Mouse (Mus musculus): ENCODE data around the gene Gm20777. TPM values are rescaled to one million over a fixed set of nuclear protein-coding genes. Genes with fewer than 3 reads are reported as not detected.
"Not testable (repeated sequence)": the region's sequence is repeated elsewhere in the genome, so short reads cannot be mapped to it uniquely, and the experiment has no call there.

Gene Gm20777
- polyA plus RNA-seq (2015; fragmentation: Nextera tagmentation; extraction: Ambion mirVana), result not detected in 2 replicates

DNA sequence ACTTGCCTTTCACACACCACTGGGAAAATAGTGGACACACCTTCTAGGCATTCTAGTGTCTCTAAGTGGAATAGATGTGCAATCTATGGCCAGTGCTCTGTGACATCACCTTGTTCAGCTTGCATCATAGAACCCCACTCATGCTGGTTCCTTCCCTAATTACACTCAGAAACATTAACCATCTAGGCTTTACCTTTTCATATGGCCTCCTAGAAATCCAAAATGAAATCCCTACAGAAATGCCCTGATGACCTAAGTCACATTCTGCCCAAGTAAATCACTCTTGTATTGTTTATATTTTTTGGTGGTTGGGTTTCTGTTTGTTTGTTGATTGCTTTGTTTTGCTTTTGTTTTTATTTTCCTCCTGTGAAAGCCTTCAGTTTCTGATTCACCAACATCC lies at the start of gene Gm20777:
Gm20777 (minus strand) TSS at position 101 of the 400 bp plus-strand sequence.
- not testable (repeated sequence) for H3K27ac ChIP-seq (ENCODE audit: low read length); DNase-seq (ENCODE audit: low spot score); H3K9me3 ChIP-seq (ENCODE audit: low read length); H3K4me2 ChIP-seq (replicated peaks; ENCODE audit: low read depth, low read length); H3K27me3 ChIP-seq (replicated peaks; ENCODE audit: insufficient read depth, low read length); H3K4me1 ChIP-seq (ENCODE audit: insufficient read depth, low read depth, low read length); H3K36me3 ChIP-seq (ENCODE audit: insufficient read depth, low read length); ATAC-seq; H3K4me3 ChIP-seq (ENCODE audit: low read depth, low read length); H3K9ac ChIP-seq (replicated peaks; ENCODE audit: low read depth)

DNA sequence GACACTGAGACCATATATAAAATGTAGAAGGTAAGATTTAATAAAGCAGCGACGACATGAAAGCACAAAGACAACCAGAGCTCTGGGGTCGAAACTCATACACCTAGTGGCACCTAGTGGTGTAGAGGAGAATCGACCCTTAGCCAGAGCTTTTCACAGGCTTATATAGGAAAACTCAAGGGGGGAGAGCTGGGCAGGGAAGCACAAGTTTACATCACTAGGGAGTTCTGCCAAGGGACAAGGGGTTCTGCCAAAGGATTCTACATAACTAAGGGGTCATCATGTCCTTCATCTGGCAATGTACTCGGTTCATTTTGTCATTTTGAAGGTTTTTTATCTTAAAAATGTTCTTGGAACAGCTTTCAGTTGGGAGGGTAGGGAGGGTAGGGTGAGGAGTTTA lies 42.7 kb downstream of the Gm20777 start:
- 40% methylated on average over 1 of the region's 5 CpGs for WGBS

GRCm38 (mm10) chrY:10708761-10709160 lies 43.5 kb downstream of the Gm20777 start:
- not testable (repeated sequence) for H3K27ac ChIP-seq (ENCODE audit: low read length); DNase-seq (ENCODE audit: low spot score); H3K9me3 ChIP-seq (ENCODE audit: low read length); H3K4me2 ChIP-seq (replicated peaks; ENCODE audit: low read depth, low read length); ATAC-seq; H3K4me3 ChIP-seq (ENCODE audit: low read depth, low read length); H3K4me1 ChIP-seq (ENCODE audit: insufficient read depth, low read depth, low read length); H3K36me3 ChIP-seq (ENCODE audit: insufficient read depth, low read length); H3K9ac ChIP-seq (replicated peaks; ENCODE audit: low read depth); H3K27me3 ChIP-seq (replicated peaks; ENCODE audit: insufficient read depth, low read length)
- 95% methylated on average over 22 of the region's 30 CpGs for WGBS

More for the DNA sequence above, 42.7 kb downstream of the Gm20777 start:
- H3K4me3 ChIP-seq (ENCODE audit: low read depth, low read length); H3K4me1 ChIP-seq (ENCODE audit: insufficient read depth, low read depth, low read length); ATAC-seq; DNase-seq (ENCODE audit: low spot score); H3K9ac ChIP-seq (replicated peaks; ENCODE audit: low read depth); H3K27me3 ChIP-seq (replicated peaks; ENCODE audit: insufficient read depth, low read length); H3K27ac ChIP-seq (ENCODE audit: low read length); H3K36me3 ChIP-seq (ENCODE audit: insufficient read depth, low read length); H3K4me2 ChIP-seq (replicated peaks; ENCODE audit: low read depth, low read length); H3K9me3 ChIP-seq (ENCODE audit: low read length): not testable (repeated sequence)

DNA sequence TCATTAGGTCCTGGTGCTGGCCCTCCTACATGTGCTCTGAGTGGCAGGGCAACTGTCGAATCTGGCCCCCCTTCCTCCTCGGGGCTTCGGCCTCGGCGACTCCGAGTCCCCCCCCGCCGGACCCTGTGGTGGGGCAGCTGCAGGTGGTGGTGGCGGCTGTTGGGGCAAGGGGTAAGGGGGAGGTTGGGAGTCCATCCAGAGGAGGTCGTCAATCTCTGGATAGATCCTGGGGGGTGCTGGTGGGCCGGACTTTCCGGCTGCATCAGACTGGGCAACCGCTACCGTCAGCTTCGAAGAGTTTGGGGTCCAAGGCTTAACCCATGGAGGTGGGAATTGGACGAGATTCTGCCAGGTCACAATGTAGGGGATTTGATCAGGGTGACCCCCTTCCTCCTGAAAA lies 44.0 kb downstream of the Gm20777 start:
- not testable (repeated sequence) for H3K27me3 ChIP-seq (replicated peaks; ENCODE audit: insufficient read depth, low read length); H3K4me1 ChIP-seq (ENCODE audit: insufficient read depth, low read depth, low read length); H3K36me3 ChIP-seq (ENCODE audit: insufficient read depth, low read length); H3K9me3 ChIP-seq (ENCODE audit: low read length); H3K4me2 ChIP-seq (replicated peaks; ENCODE audit: low read depth, low read length); H3K27ac ChIP-seq (ENCODE audit: low read length); ATAC-seq; H3K9ac ChIP-seq (replicated peaks; ENCODE audit: low read depth); H3K4me3 ChIP-seq (ENCODE audit: low read depth, low read length); DNase-seq (ENCODE audit: low spot score)
- WGBS, result 90% methylated on average over 12 of the region's 16 CpGs

- not testable (repeated sequence) for H3K36me3 ChIP-seq (ENCODE audit: insufficient read depth, low read length); H3K4me1 ChIP-seq (ENCODE audit: insufficient read depth, low read depth, low read length); H3K9ac ChIP-seq (replicated peaks; ENCODE audit: low read depth); ATAC-seq; H3K27me3 ChIP-seq (replicated peaks; ENCODE audit: insufficient read depth, low read length); H3K4me3 ChIP-seq (ENCODE audit: low read depth, low read length); DNase-seq (ENCODE audit: low spot score); H3K27ac ChIP-seq (ENCODE audit: low read length); H3K4me2 ChIP-seq (replicated peaks; ENCODE audit: low read depth, low read length); H3K9me3 ChIP-seq (ENCODE audit: low read length)
- 95% methylated on average over 3 of the region's 7 CpGs for WGBS
These were observed 45.6 kb downstream of the Gm20777 start for GRCm38 (mm10) chrY:10706686-10707085.

Other genes with a start within 250 kb of the Gm20777 start
- gene Gm20737, start 216.4 kb downstream of the Gm20777 start, polyA plus RNA-seq (2015; fragmentation: Nextera tagmentation; extraction: Ambion mirVana), result not detected in 2 replicates
- gene Gm21775, start 199.0 kb downstream of the Gm20777 start, polyA plus RNA-seq (2015; fragmentation: Nextera tagmentation; extraction: Ambion mirVana), result not detected in 2 replicates
- not detected in 2 replicates for gene Gm21900, start 136.1 kb downstream of the Gm20777 start, polyA plus RNA-seq (2015; fragmentation: Nextera tagmentation; extraction: Ambion mirVana)

All from lung, postnatal 0 days (tissue).